Mouse (Mus musculus) small intestine, adult 2 months (tissue): ENCODE data around the gene Zbtb40.

Experiments
- CTCF ChIP-seq: fragments of 200-500 bp; IDR thresholded peaks from 2 replicates; pipeline ENCODE4 v1.5.1; 2012; ENCODE audit warnings: low read depth, mild to moderate bottlenecking, control low read depth, inconsistent platforms, low read length, moderate library complexity, mixed read lengths; ENCODE audit not compliant: insufficient replicate concordance, insufficient read length; ENCODE audit errors: extremely low read depth
- POLR2A ChIP-seq: fragments of 200-500 bp; IDR thresholded peaks from 2 replicates; pipeline ENCODE4 v1.6.1; 2012; ENCODE audit warnings: low read depth, mild to moderate bottlenecking, control low read depth, inconsistent platforms, low read length, moderate library complexity

- no peak for TF ChIP-seq CTCF
- no peak for TF ChIP-seq POLR2A
These were observed 6.6 kb downstream of the Zbtb40 start for GRCm38 (mm10) chr4:137042039-137042438.
